Mouse (Mus musculus) CH12.LX (cell line): ENCODE data around the gene AW551984.

Source experiments
- CTCF ChIP-seq, 2 experiments: IDR thresholded peaks in 1 of 2; conservative IDR thresholded peaks in 1 of 2; 2 replicates each; pipeline ENCODE4 v1.5.1; 2011 to 2012; ENCODE audit warnings: low read depth in 2 of 2, low read length in 2 of 2, improper control_type of control experiment in 1 of 2, inconsistent platforms in 1 of 2, mild to moderate bottlenecking in 1 of 2, moderate library complexity in 1 of 2
- E2F4 ChIP-seq: IDR thresholded peaks from 2 replicates; pipeline ENCODE4 v1.6.1; 2011; ENCODE audit warnings: low read depth, low read length, improper control_type of control experiment; ENCODE audit not compliant: insufficient replicate concordance
- MAX ChIP-seq: IDR thresholded peaks from 2 replicates; pipeline ENCODE4 v1.6.1; 2011; ENCODE audit warnings: low read length, improper control_type of control experiment
- PAX5 ChIP-seq: IDR thresholded peaks from 2 replicates; pipeline ENCODE4 v1.6.1; 2012; ENCODE audit warnings: low read length, inconsistent platforms, mixed read lengths
- POLR2A ChIP-seq: IDR thresholded peaks from 2 replicates; pipeline ENCODE4 v1.6.1; 2011; ENCODE audit warnings: low read depth, mild to moderate bottlenecking, improper control_type of control experiment, low read length
- RAD21 ChIP-seq: IDR thresholded peaks from 2 replicates; pipeline ENCODE4 v1.6.1; 2011; ENCODE audit warnings: low read depth, mild to moderate bottlenecking, low read length, improper control_type of control experiment, moderate library complexity
- SIN3A ChIP-seq: IDR thresholded peaks from 2 replicates; pipeline ENCODE4 v1.6.1; 2012; ENCODE audit warnings: low read length, improper control_type of control experiment, inconsistent platforms
- TBP ChIP-seq: conservative IDR thresholded peaks from 2 replicates; pipeline ENCODE4 v1.6.1; 2011; ENCODE audit warnings: low read depth, low read length, improper control_type of control experiment
- TCF12 ChIP-seq: IDR thresholded peaks from 2 replicates; pipeline ENCODE4 v1.6.1; 2014; ENCODE audit warnings: low read depth, mild to moderate bottlenecking, inconsistent platforms, low read length, improper control_type of control experiment

- no peak for TF ChIP-seq SIN3A
- TF ChIP-seq CTCF (conservative IDR thresholded peaks at IDR 0.05 in 1 of 2, IDR thresholded peaks at IDR 0.05 in 1 of 2; ENCODE audit: low read depth in 2 of 2, low read length in 2 of 2) = no peak
- TF ChIP-seq PAX5 = no peak
- TF ChIP-seq POLR2A = no peak
- TF ChIP-seq TBP = no peak
- no peak for TF ChIP-seq TCF12
- TF ChIP-seq MAX = no peak
- no peak for TF ChIP-seq E2F4
- TF ChIP-seq RAD21 = no peak
Observed at GRCm38 (mm10) chr9:39608497-39608896, 4.3 kb upstream of the AW551984 start.
